Mouse (Mus musculus): ENCODE data around the gene Gpr135. TPM values are rescaled to one million over a fixed set of nuclear protein-coding genes. Genes with fewer than 3 reads are reported as not detected.

Gpr135 gene
- total and polyA plus RNA-seq, 3 experiments = not detected

- no peak overlapping the region for H3K27ac ChIP-seq (ENCODE audit: insufficient read depth, low read depth)
- no peak for DNase-seq (ENCODE audit: extremely low read depth)
- in situ Hi-C loops (cut with MboI; ENCODE audit: low pct_ligation_motif_present, low pct_unique_long_range_greater_than_20kb, low sequenced_read_pairs) (no loop called here), dilution Hi-C loops (cut with MboI; ENCODE audit: extremely low pct_ligation_motif_present, extremely low pct_unique_long_range_greater_than_20kb, low sequenced_read_pairs) (no loop called here)
- H3K4me1 ChIP-seq (ENCODE audit: control insufficient read depth in 1 of 2, insufficient read depth in 2 of 2) = peaks cover 2 to 8% of the 10 kb centered on the region in 2 experiments; a peak in 3 of 4 replicates
- H3K4me2 ChIP-seq (ENCODE audit: insufficient read depth, low read depth, poor library complexity, severe bottlenecking) = no peak overlapping the region
- TF ChIP-seq USF1 (IDR thresholded peaks at IDR 0.05; ENCODE audit: low read depth, low read length) (no peak), GABPA (IDR thresholded peaks at IDR 0.05; ENCODE audit: insufficient replicate concordance, low read depth, low read length) (no peak), UBTF (IDR thresholded peaks at IDR 0.05; ENCODE audit: low read depth, low read length) (no peak), SIN3A (IDR thresholded peaks at IDR 0.05; ENCODE audit: low read length) (no peak)
- no peaks in the 10 kb centered on the region for H3K36me3 ChIP-seq (replicated peaks in 1 of 2; ENCODE audit: control insufficient read depth in 1 of 2, insufficient read depth in 1 of 2, low read length in 1 of 2)
- H3K9ac ChIP-seq (ENCODE audit: insufficient read depth, low read depth) = no peak overlapping the region
- H3K79me2 ChIP-seq (replicated peaks; ENCODE audit: control insufficient read depth, extremely low read depth, insufficient read depth, poor library complexity, severe bottlenecking) = no peaks in the 10 kb centered on the region
- H3K4me3 ChIP-seq (replicated peaks in 1 of 3; ENCODE audit: low read depth in 2 of 3, low read length in 2 of 3, poor library complexity in 1 of 3) = no peak overlapping the region
- peaks cover 2% of the 10 kb centered on the region for H3K27me3 ChIP-seq (replicated peaks)
- H3K9me3 ChIP-seq (replicated peaks; ENCODE audit: low read length) = no peaks in the 10 kb centered on the region
These were observed 44.9 kb upstream of the Gpr135 start for GRCm38 (mm10) chr12:72115686-72116345.

GRCm38 (mm10) chr12:72115126-72115525 lies 44.2 kb upstream of the Gpr135 start:
- Histone ChIP-seq H3K36me3 (replicated peaks in 1 of 2; ENCODE audit: control insufficient read depth in 1 of 2, insufficient read depth in 1 of 2, low read length in 1 of 2) (no peaks in the 10 kb centered on the region), H3K4me1 (ENCODE audit: control insufficient read depth in 1 of 2, insufficient read depth in 2 of 2) (peaks cover 2 to 15% of the 10 kb centered on the region in 2 experiments; a peak in 3 of 4 replicates), H3K79me2 (replicated peaks; ENCODE audit: control insufficient read depth, extremely low read depth, insufficient read depth, poor library complexity, severe bottlenecking) (no peaks in the 10 kb centered on the region), H3K27ac (ENCODE audit: insufficient read depth, low read depth) (no peak overlapping the region), H3K4me2 (ENCODE audit: insufficient read depth, low read depth, poor library complexity, severe bottlenecking) (no peak overlapping the region), H3K27me3 (replicated peaks) (peaks cover 2% of the 10 kb centered on the region), H3K4me3 (replicated peaks in 1 of 3; ENCODE audit: low read depth in 2 of 3, low read length in 2 of 3, poor library complexity in 1 of 3) (no peak overlapping the region), H3K9me3 (replicated peaks; ENCODE audit: low read length) (no peaks in the 10 kb centered on the region), H3K9ac (ENCODE audit: insufficient read depth, low read depth) (no peak overlapping the region)
- in situ Hi-C loops (cut with MboI; ENCODE audit: low pct_ligation_motif_present, low pct_unique_long_range_greater_than_20kb, low sequenced_read_pairs) (no loop called here), dilution Hi-C loops (cut with MboI; ENCODE audit: extremely low pct_ligation_motif_present, extremely low pct_unique_long_range_greater_than_20kb, low sequenced_read_pairs) (no loop called here)
- no peak for DNase-seq (ENCODE audit: extremely low read depth)
- TF ChIP-seq IRF4 (IDR thresholded peaks at IDR 0.05; ENCODE audit: low read depth, low read length) (no peak), ZNF384 (IDR thresholded peaks at IDR 0.05; ENCODE audit: low read depth, low read length) (no peak), TBP (conservative IDR thresholded peaks at IDR 0.05; ENCODE audit: low read depth, low read length) (no peak), POLR2A (IDR thresholded peaks at IDR 0.05; ENCODE audit: low read depth, low read length) (no peak), HCFC1 (IDR thresholded peaks at IDR 0.05; ENCODE audit: low read depth, low read length) (no peak), E2F4 (IDR thresholded peaks at IDR 0.05; ENCODE audit: insufficient replicate concordance, low read depth, low read length) (no peak), MAZ (IDR thresholded peaks at IDR 0.05; ENCODE audit: low read depth, low read length) (no peak), RAD21 (IDR thresholded peaks at IDR 0.05; ENCODE audit: low read depth, low read length) (no peak), CHD1 (IDR thresholded peaks at IDR 0.05; ENCODE audit: low read depth, low read length) (no peak), NRF1 (IDR thresholded peaks at IDR 0.05; ENCODE audit: low read depth, low read length) (no peak), MYC (IDR thresholded peaks at IDR 0.05; ENCODE audit: low read depth, low read length) (no peak), MXI1 (IDR thresholded peaks at IDR 0.05; ENCODE audit: low read depth, low read length) (no peak), ZKSCAN1 (IDR thresholded peaks at IDR 0.05; ENCODE audit: borderline replicate concordance, low read depth, low read length) (no peak), PAX5 (IDR thresholded peaks at IDR 0.05; ENCODE audit: low read length) (no peak), ETS1 (conservative IDR thresholded peaks at IDR 0.05; ENCODE audit: low read depth, low read length) (no peak), NELFE (IDR thresholded peaks at IDR 0.05; ENCODE audit: low read depth, low read length) (no peak)

Data from CH12.LX (cell line).